Mouse (Mus musculus) sigmoid colon, adult 10 weeks (tissue): ENCODE results near the gene Nkx3-2. TPM values are rescaled to one million over a fixed set of nuclear protein-coding genes. Genes with fewer than 3 reads are reported as not detected.

ENCODE experiments used
- polyA plus RNA-seq: library from polyadenylated mRNA; stranded (reverse); fragments of 350-450 nt; fragmentation: Illumina TruSeq; extraction: RNeasy Lipid Tissue Mini Kit (QIAGEN cat#74804); gene quantifications from one replicate; pipeline ENCODE4 v1.2.3, GENCODE M21; 2014; ENCODE audit warnings: low read depth, low replicate concordance

Nkx3-2 gene
- not detected for polyA plus RNA-seq

GRCm38 (mm10) chr5:41763731-41764721 is at the start of gene Nkx3-2:
Nkx3-2 (minus strand) TSS chr5:41764501.

Other genes with a start within 250 kb of the Nkx3-2 start
- gene Rab28, start 56.3 kb downstream of the Nkx3-2 start, polyA plus RNA-seq = 151 TPM
- 34.9 TPM for gene Bod1l, start 79.8 kb upstream of the Nkx3-2 start, polyA plus RNA-seq